Mouse (Mus musculus): ENCODE data around the gene Plekha6. TPM values are rescaled to one million over a fixed set of nuclear protein-coding genes. Genes with fewer than 3 reads are reported as not detected.

Gene Plekha6
- total RNA-seq, 2 experiments from 2014 or later, result 7.4 to 12.5 TPM

- H3K4me3 ChIP-seq, result no peak overlapping the region
- DNase-seq, result no peak
- no peak overlapping the region for H3K27ac ChIP-seq
- intact Hi-C loops (cut with DNase I), result loop anchor here (10.0 kb wide), 1 partner anchor 467 kb away; the partner anchor contains the start of gene Snrpe
- no peak for TF ChIP-seq CTCF (IDR thresholded peaks at IDR 0.05)
Measured at GRCm38 (mm10) chr1:133148122-133148521, 15.9 kb upstream of the Plekha6 start.

- TF ChIP-seq CTCF (IDR thresholded peaks at IDR 0.05), result no peak
- no peak overlapping the region for H3K27ac ChIP-seq
- intact Hi-C loops (cut with DNase I), result no loop called here
- no peak for DNase-seq
- H3K4me3 ChIP-seq, result no peak overlapping the region
Measured at GRCm38 (mm10) chr1:133150556-133150955, 13.5 kb upstream of the Plekha6 start.

GRCm38 (mm10) chr1:133152213-133152612 lies 11.8 kb upstream of the Plekha6 start:
- no peak for DNase-seq
- no peak for TF ChIP-seq CTCF (IDR thresholded peaks at IDR 0.05)
- intact Hi-C loops (cut with DNase I), result no loop called here
- Histone ChIP-seq H3K27ac (no peak overlapping the region), H3K4me3 (no peak overlapping the region)

- Histone ChIP-seq H3K4me3 (no peak overlapping the region), H3K27ac (no peak overlapping the region)
- intact Hi-C loops (cut with DNase I), result no loop called here
- no peak for TF ChIP-seq CTCF (IDR thresholded peaks at IDR 0.05)
- no peak for DNase-seq
Measured at GRCm38 (mm10) chr1:133155270-133155669, 8.7 kb upstream of the Plekha6 start.

GRCm38 (mm10) chr1:133159128-133159564 lies 4.9 kb upstream of the Plekha6 start:
- H3K4me3 ChIP-seq, result peak overlapping the region; percentile 26; the same call in 1 of the 2 replicates
- no peak for TF ChIP-seq CTCF (IDR thresholded peaks at IDR 0.05)
- H3K27ac ChIP-seq, result no peak overlapping the region
- intact Hi-C loops (cut with DNase I), result no loop called here
- peak; percentile 52 for DNase-seq

- intact Hi-C loops (cut with DNase I), result no loop called here
- Histone ChIP-seq H3K27ac (no peak overlapping the region), H3K4me3 (no peak overlapping the region)
- no peak for DNase-seq
- TF ChIP-seq CTCF (IDR thresholded peaks at IDR 0.05), result no peak
Measured at GRCm38 (mm10) chr1:133161559-133161958, 2.5 kb upstream of the Plekha6 start.

- intact Hi-C loops (cut with DNase I), result no loop called here
- Histone ChIP-seq H3K4me3 (no peak overlapping the region), H3K27ac (no peak overlapping the region)
- DNase-seq, result no peak
- TF ChIP-seq CTCF (IDR thresholded peaks at IDR 0.05), result no peak
Measured at GRCm38 (mm10) chr1:133162046-133162445, 2.0 kb upstream of the Plekha6 start.

GRCm38 (mm10) chr1:133162981-133163380 lies 1.0 kb upstream of the Plekha6 start:
- Histone ChIP-seq H3K27ac (no peak overlapping the region), H3K4me3 (no peak overlapping the region)
- DNase-seq, result no peak
- no peak for TF ChIP-seq CTCF (IDR thresholded peaks at IDR 0.05)
- intact Hi-C loops (cut with DNase I), result no loop called here

GRCm38 (mm10) chr1:133164591-133165011 lies 591 bp downstream of the Plekha6 start:
- H3K4me3 ChIP-seq, result peak overlapping the region; percentile 74
- no peak for DNase-seq
- no peak overlapping the region for H3K27ac ChIP-seq
- intact Hi-C loops (cut with DNase I), result no loop called here
- no peak for TF ChIP-seq CTCF (IDR thresholded peaks at IDR 0.05)

- TF ChIP-seq CTCF (IDR thresholded peaks at IDR 0.05), result no peak
- DNase-seq, result no peak
- intact Hi-C loops (cut with DNase I), result no loop called here
- Histone ChIP-seq H3K4me3 (no peak overlapping the region), H3K27ac (no peak overlapping the region)
Measured at GRCm38 (mm10) chr1:133165111-133165510, 1.1 kb downstream of the Plekha6 start.

- Histone ChIP-seq H3K4me3 (no peak overlapping the region), H3K27ac (no peak overlapping the region)
- DNase-seq, result no peak
- intact Hi-C loops (cut with DNase I), result no loop called here
- TF ChIP-seq CTCF (IDR thresholded peaks at IDR 0.05), result no peak
Measured at GRCm38 (mm10) chr1:133168318-133169060, 4.5 kb downstream of the Plekha6 start.

GRCm38 (mm10) chr1:133170196-133170595 lies 6.2 kb downstream of the Plekha6 start:
- intact Hi-C loops (cut with DNase I), result loop anchor here (10.0 kb wide), 1 partner anchor 445 kb away; the partner anchor contains the start of gene Snrpe

GRCm38 (mm10) chr1:133171357-133171756 lies 7.3 kb downstream of the Plekha6 start:
- DNase-seq, result no peak
- intact Hi-C loops (cut with DNase I), result loop anchor here (10.0 kb wide), 1 partner anchor 443 kb away; the partner anchor contains the start of gene Snrpe

More at GRCm38 (mm10) chr1:133170196-133170595, 6.2 kb downstream of the Plekha6 start:
- DNase-seq, result no peak
- Histone ChIP-seq H3K27ac (no peak overlapping the region), H3K4me3 (no peak overlapping the region)
- no peak for TF ChIP-seq CTCF (IDR thresholded peaks at IDR 0.05)

More at GRCm38 (mm10) chr1:133171357-133171756, 7.3 kb downstream of the Plekha6 start:
- no peak overlapping the region for H3K4me3 ChIP-seq
- H3K27ac ChIP-seq, result no peak overlapping the region
- TF ChIP-seq CTCF (IDR thresholded peaks at IDR 0.05), result no peak

Data from gastrocnemius, adult 2 months (tissue).